Comparison of ENCODE assay signal across 18 mouse cellular contexts in the genomic region with DNA sequence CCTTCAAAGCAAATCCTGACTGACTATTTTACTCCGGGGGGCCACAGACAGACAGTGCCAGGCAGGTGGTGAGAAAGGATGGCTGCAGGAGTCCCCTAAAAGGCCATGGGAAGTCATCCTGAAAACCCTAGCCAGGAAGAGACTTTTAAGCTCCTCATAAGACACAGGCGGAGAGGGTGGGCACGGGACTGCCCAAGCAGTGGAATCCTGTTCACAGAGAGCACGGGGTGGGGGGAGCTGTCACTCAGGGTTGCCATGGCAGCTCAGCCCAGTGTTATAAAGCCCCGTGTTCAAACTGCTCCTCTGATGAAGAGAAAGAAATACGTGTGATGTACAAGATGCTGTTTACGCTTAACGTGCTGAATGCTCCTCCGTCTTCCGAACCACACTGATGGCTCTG.
DNase-seq lines count a peak whose midpoint lies in the region; ATAC-seq lines count a peak whose summit lies in the region.
"Had no signal": no experiment of that assay in that cellular context is flagged by ENCODE, and none has a peak within 500 bp of the region (broad histone marks: within the 10 kb centered on the region; RNA-seq: fewer than 3 reads in every experiment).

No protein-coding gene starts in this region.

- no peaks in the 10 kb centered on the region for H3K27me3 ChIP-seq in hindbrain, embryonic 11.5 days (ENCODE audit: control insufficient read depth, insufficient read depth, low read length)
- no peaks in the 10 kb centered on the region for H3K27me3 ChIP-seq in midbrain, embryonic 15.5 days (replicated peaks)
- H3K27me3 ChIP-seq: embryonic facial prominence, embryonic 15.5 days; heart, embryonic 15.5 days; liver, embryonic 12.5 days; megakaryocyte, embryonic 14.5 days had no signal

- 52% methylated on average over 10 of the region's 10 CpGs for WGBS in hindbrain, embryonic 11.5 days
- WGBS in midbrain, embryonic 15.5 days: 28% methylated on average over 10 of the region's 10 CpGs

- no peak overlapping the region for H3K27ac ChIP-seq in hindbrain, embryonic 11.5 days (ENCODE audit: low read depth, low read length)
- no peak overlapping the region for H3K27ac ChIP-seq in midbrain, embryonic 15.5 days
- H3K27ac ChIP-seq: embryonic facial prominence, embryonic 15.5 days; heart, embryonic 15.5 days; liver, embryonic 12.5 days had no signal

- H3K9ac ChIP-seq in hindbrain, embryonic 11.5 days (ENCODE audit: low read depth, low read length): no peak overlapping the region
- no peak overlapping the region for H3K9ac ChIP-seq in midbrain, embryonic 15.5 days
- H3K9ac ChIP-seq: embryonic facial prominence, embryonic 15.5 days; heart, embryonic 15.5 days; liver, embryonic 12.5 days had no signal

- peak; percentile 52 for DNase-seq in heart, adult 11 months
- DNase-seq in heart, postnatal 10 days: no peak
- DNase-seq in embryo, embryonic 11 days: peak; percentile 25
- DNase-seq in hindbrain, embryonic 11.5 days (ENCODE audit: low spot score): peak; percentile 50
- DNase-seq in right cerebral cortex, adult 2 months (ENCODE audit: low spot score in 2 of 2): no peak
- DNase-seq in cerebellum, adult 9-10 months: no peak
- DNase-seq in cerebellum, postnatal 14 days: no peak
- DNase-seq: adrenal gland, adult 8-10 months; cerebellum, postnatal 25 days; kidney, postnatal 14 days; left cerebral cortex, postnatal 4 days; thymus, postnatal 36 days had no signal

- H3K9me3 ChIP-seq in hindbrain, embryonic 11.5 days (ENCODE audit: control insufficient read depth, low read length): no peaks in the 10 kb centered on the region
- H3K9me3 ChIP-seq in midbrain, embryonic 15.5 days: no peaks in the 10 kb centered on the region
- H3K9me3 ChIP-seq: embryonic facial prominence, embryonic 15.5 days; heart, embryonic 15.5 days; liver, embryonic 12.5 days had no signal

- no peak overlapping the region for H3K4me3 ChIP-seq in hindbrain, embryonic 11.5 days (ENCODE audit: low read depth, low read length)
- H3K4me3 ChIP-seq in midbrain, embryonic 15.5 days: no peak overlapping the region
- H3K4me3 ChIP-seq: embryonic facial prominence, embryonic 15.5 days; heart, embryonic 15.5 days; liver, embryonic 12.5 days; megakaryocyte, embryonic 14.5 days had no signal

- ATAC-seq in hindbrain, embryonic 11.5 days (ENCODE audit: low FRiP score): peak; percentile 84
- ATAC-seq in midbrain, embryonic 15.5 days (replicated peaks): peak; percentile 77
- ATAC-seq: inflammation-experienced regulatory T-cells, adult 6 months; liver, embryonic 12.5 days had no signal

- H3K4me1 ChIP-seq in hindbrain, embryonic 11.5 days (replicated peaks; ENCODE audit: control insufficient read depth, insufficient read depth, low read length): no peaks in the 10 kb centered on the region
- H3K4me1 ChIP-seq in midbrain, embryonic 15.5 days: peaks cover 11% of the 10 kb centered on the region
- H3K4me1 ChIP-seq: embryonic facial prominence, embryonic 15.5 days; heart, embryonic 15.5 days; liver, embryonic 12.5 days; megakaryocyte, embryonic 14.5 days had no signal

- intact Hi-C loops in heart, postnatal 10 days (cut with DNase I): no loop called here

- no peaks in the 10 kb centered on the region for H3K36me3 ChIP-seq in hindbrain, embryonic 11.5 days (ENCODE audit: control insufficient read depth, insufficient read depth, low read length)
- H3K36me3 ChIP-seq in midbrain, embryonic 15.5 days (replicated peaks): no peaks in the 10 kb centered on the region
- H3K36me3 ChIP-seq: embryonic facial prominence, embryonic 15.5 days; heart, embryonic 15.5 days; liver, embryonic 12.5 days had no signal

- H3K4me2 ChIP-seq in hindbrain, embryonic 11.5 days (replicated peaks; ENCODE audit: low read depth, low read length): no peak overlapping the region
- no peak overlapping the region for H3K4me2 ChIP-seq in midbrain, embryonic 15.5 days
- H3K4me2 ChIP-seq: embryonic facial prominence, embryonic 15.5 days; heart, embryonic 15.5 days; liver, embryonic 12.5 days had no signal

Comparison
In these comparisons a context has a peak if more than half of its experiments do, and no peak if none do; other contexts are left out.
1. DNase-seq: peak in heart, adult 11 months (single experiment), embryo, embryonic 11 days (single experiment) and hindbrain, embryonic 11.5 days (single experiment); none in heart, postnatal 10 days (0 of 2), right cerebral cortex, adult 2 months (0 of 2), cerebellum, adult 9-10 months (single experiment) and cerebellum, postnatal 14 days (0 of 2).